Mouse (Mus musculus) embryonic fibroblast, embryonic 13.5 days (primary cell): ENCODE measurements around the gene Trpm8.

Source experiments
- CTCF ChIP-seq: IDR thresholded peaks from 2 replicates; pipeline ENCODE4 v1.5.1; 2011; ENCODE audit warnings: mild to moderate bottlenecking, control low read depth, low read length, moderate library complexity, borderline replicate concordance; ENCODE audit not compliant: insufficient read depth
- POLR2A ChIP-seq: IDR thresholded peaks from 2 replicates; pipeline ENCODE4 v1.6.1; 2011; ENCODE audit warnings: low read depth, mild to moderate bottlenecking, control low read depth, low read length, moderate library complexity

GRCm38 (mm10) chr1:88269539-88270309 is 7.7 kb upstream of the Trpm8 start:
- no peak for TF ChIP-seq CTCF
- TF ChIP-seq POLR2A, result no peak
